Mouse (Mus musculus): ENCODE measurements at regions not wholly inside any gene's neighbourhood (a gene's known extent, or its start where the extent isn't known, plus 50 kb on each side); places are given as distances from the start of the nearest gene placed in this dataset.

- no peak for DNase-seq (ENCODE audit: low spot score in 2 of 2)
Observed at GRCm38 (mm10) chr13:80946034-80946433, 62.9 kb downstream of the Arrdc3 start.

GRCm38 (mm10) chr13:80947705-80948104 is 64.5 kb downstream of the Arrdc3 start:
- no peak for DNase-seq (ENCODE audit: low spot score in 2 of 2)

- no peak for DNase-seq (ENCODE audit: low spot score in 2 of 2)
Observed at GRCm38 (mm10) chr13:80949133-80949697, 66.0 kb downstream of the Arrdc3 start.

GRCm38 (mm10) chr13:80950239-80950638 is 67.1 kb downstream of the Arrdc3 start:
- no peak for DNase-seq (ENCODE audit: low spot score in 2 of 2)

- no peak for DNase-seq (ENCODE audit: low spot score in 2 of 2)
Observed at GRCm38 (mm10) chr13:80950803-80951202, 67.6 kb downstream of the Arrdc3 start.

GRCm38 (mm10) chr13:80951327-80951726 is 68.1 kb downstream of the Arrdc3 start:
- no peak for DNase-seq (ENCODE audit: low spot score in 2 of 2)

GRCm38 (mm10) chr13:80952851-80953250 is 69.7 kb downstream of the Arrdc3 start:
- no peak for DNase-seq (ENCODE audit: low spot score in 2 of 2)

- no peak for DNase-seq (ENCODE audit: low spot score in 2 of 2)
Observed at GRCm38 (mm10) chr13:80954059-80954645, 71.0 kb downstream of the Arrdc3 start.

GRCm38 (mm10) chr13:80956966-80957365 is 73.8 kb downstream of the Arrdc3 start:
- no peak for DNase-seq (ENCODE audit: low spot score in 2 of 2)

GRCm38 (mm10) chr13:80957419-80958139 is 74.4 kb downstream of the Arrdc3 start:
- no peak for DNase-seq (ENCODE audit: low spot score in 2 of 2)

- DNase-seq (ENCODE audit: low spot score in 2 of 2): no peak
Observed at GRCm38 (mm10) chr13:80959763-80960162, 76.6 kb downstream of the Arrdc3 start.

GRCm38 (mm10) chr13:80961985-80962617 is 78.9 kb downstream of the Arrdc3 start:
- no peak for DNase-seq (ENCODE audit: low spot score in 2 of 2)

- DNase-seq (ENCODE audit: low spot score in 2 of 2): peak; percentile 41 to 68
Observed at GRCm38 (mm10) chr13:80962789-80963590, 79.8 kb downstream of the Arrdc3 start.

- no peak for DNase-seq (ENCODE audit: low spot score in 2 of 2)
Observed at GRCm38 (mm10) chr13:80963591-80963940, 80.4 kb downstream of the Arrdc3 start.

GRCm38 (mm10) chr13:80971664-80972063 is 88.5 kb downstream of the Arrdc3 start:
- DNase-seq (ENCODE audit: low spot score in 2 of 2): no peak

- DNase-seq (ENCODE audit: low spot score in 2 of 2): no peak
Observed at GRCm38 (mm10) chr13:80974424-80974823, 91.2 kb downstream of the Arrdc3 start.

- no peak for DNase-seq (ENCODE audit: low spot score in 2 of 2)
Observed at GRCm38 (mm10) chr13:80977266-80977665, 94.1 kb downstream of the Arrdc3 start.

- no peak for DNase-seq (ENCODE audit: low spot score in 2 of 2)
Observed at GRCm38 (mm10) chr13:80981201-80981600, 98.0 kb downstream of the Arrdc3 start.

- DNase-seq (ENCODE audit: low spot score in 2 of 2): no peak
Observed at GRCm38 (mm10) chr13:80986657-80987056, 103.5 kb downstream of the Arrdc3 start.

- DNase-seq (ENCODE audit: low spot score in 2 of 2): no peak
Observed at GRCm38 (mm10) chr13:80989756-80990155, 106.6 kb downstream of the Arrdc3 start.

GRCm38 (mm10) chr13:80992342-80992741 is 109.2 kb downstream of the Arrdc3 start:
- DNase-seq (ENCODE audit: low spot score in 2 of 2): no peak

All from cerebellum, postnatal 4 days (tissue).